Mouse (Mus musculus) heart, embryonic 14.5 days (tissue): ENCODE results near the gene Myoz1. TPM values are rescaled to one million over a fixed set of nuclear protein-coding genes. Genes with fewer than 3 reads are reported as not detected.

Experiments used
- ATAC-seq: fragments of 200-750 bp; cut with Nextera tagmentation; 2 replicates; pipeline ENCODE4 v1.8.0; 2017; ENCODE audit warnings: low read depth, moderate TSS enrichment; ENCODE audit not compliant: insufficient number of reproducible peaks, insufficient read depth, low FRiP score
- H3K27ac ChIP-seq, 2 experiments: fragments of 200-500 bp in 1 of 2; fragments of 300-500 bp in 1 of 2; sonication (generic) in 1 of 2; replicated peaks in 1 of 2; 2 replicates each; pipeline ENCODE4 v1.5.1; 2012 to 2014; ENCODE audit warnings: low read depth in 2 of 2, low read length in 2 of 2, control low read depth in 1 of 2, mild to moderate bottlenecking in 1 of 2, mixed read lengths in 1 of 2; ENCODE audit not compliant: control insufficient read depth in 1 of 2, insufficient read depth in 1 of 2
- H3K27me3 ChIP-seq: fragments of 300-500 bp; sonication (generic); 2 replicates; pipeline ENCODE4 v1.6.1; 2014; ENCODE audit warnings: mild to moderate bottlenecking, low read length, control low read depth; ENCODE audit not compliant: control insufficient read depth, insufficient read depth
- H3K36me3 ChIP-seq: fragments of 300-500 bp; sonication (generic); 2 replicates; pipeline ENCODE4 v1.6.1; 2014; ENCODE audit warnings: mild to moderate bottlenecking, control low read depth, low read length, mixed read lengths; ENCODE audit not compliant: control insufficient read depth, insufficient read depth
- H3K4me1 ChIP-seq, 2 experiments: fragments of 200-500 bp in 1 of 2; fragments of 300-500 bp in 1 of 2; sonication (generic) in 1 of 2; 2 replicates each; pipeline ENCODE4 v1.6.1; 2012 to 2014; ENCODE audit warnings: low read length in 2 of 2, control low read depth in 1 of 2, mixed read lengths in 1 of 2; ENCODE audit not compliant: control insufficient read depth in 2 of 2, insufficient read depth in 2 of 2
- H3K4me2 ChIP-seq: fragments of 300-500 bp; sonication (generic); 2 replicates; pipeline ENCODE4 v1.6.1; 2014; ENCODE audit warnings: mild to moderate bottlenecking, low read length
- H3K4me3 ChIP-seq, 2 experiments: fragments of 200-500 bp in 1 of 2; fragments of 300-500 bp in 1 of 2; sonication (generic) in 1 of 2; 2 replicates each; pipeline ENCODE4 v1.5.1; 2012 to 2014; ENCODE audit warnings: low read length in 2 of 2, mild to moderate bottlenecking in 2 of 2, control low read depth in 1 of 2, low read depth in 1 of 2, moderate library complexity in 1 of 2; ENCODE audit not compliant: control insufficient read depth in 1 of 2, insufficient read depth in 1 of 2
- H3K9ac ChIP-seq: fragments of 300-500 bp; sonication (generic); 2 replicates; pipeline ENCODE4 v1.6.1; 2014; ENCODE audit warnings: mild to moderate bottlenecking, low read length
- H3K9me3 ChIP-seq: fragments of 300-500 bp; sonication (generic); 2 replicates; pipeline ENCODE4 v1.6.1; 2016; ENCODE audit warnings: low read length, control low read depth; ENCODE audit not compliant: control insufficient read depth
- WGBS: fragments of 180-500 bp; shearing (Covaris S2); extraction: QIAGEN DNeasy Blood & Tissue Kit; methylation state at CpG from one replicate; pipeline ENCODE4 v1.1.7; 2014; 5-methylcytosine and 5-hydroxymethylcytosine counted together
- polyA plus RNA-seq: library from polyadenylated mRNA; unstranded; fragments of >200 nt; fragmentation: Nextera tagmentation; extraction: Ambion mirVana; gene quantifications from 2 replicates; pipeline ENCODE4 v1.2.1, GENCODE M21; 2014

The Myoz1 gene
- polyA plus RNA-seq, 1 experiment from 2014 or later: 20.2 TPM

- Histone ChIP-seq H3K9ac (no peak overlapping the region), H3K27ac (no peak overlapping the region), H3K4me2 (no peak overlapping the region), H3K36me3 (no peaks in the 10 kb centered on the region), H3K27me3 (no peaks in the 10 kb centered on the region), H3K4me3 (no peak overlapping the region), H3K9me3 (no peaks in the 10 kb centered on the region), H3K4me1 (peaks cover 0 to 14% of the 10 kb centered on the region in 2 experiments; a peak in 2 of 4 replicates)
- no peak for ATAC-seq
Measured at GRCm38 (mm10) chr14:20619131-20619530, 37.2 kb downstream of the Myoz1 start.

- Histone ChIP-seq H3K36me3 (no peaks in the 10 kb centered on the region), H3K27me3 (no peaks in the 10 kb centered on the region), H3K9me3 (no peaks in the 10 kb centered on the region), H3K4me3 (no peak overlapping the region), H3K4me2 (no peak overlapping the region), H3K27ac (peak overlapping the region in 1 of 2 experiments; percentile 41; a peak in 1 of 4 replicates), H3K9ac (peak overlapping the region; percentile 34; the same call in 1 of the 2 replicates), H3K4me1 (peaks cover 0 to 14% of the 10 kb centered on the region in 2 experiments; a peak in 2 of 4 replicates)
- ATAC-seq: no peak
- 61% methylated on average over 5 of the region's 5 CpGs for WGBS
Measured at GRCm38 (mm10) chr14:20618211-20618610, 38.1 kb downstream of the Myoz1 start.

- H3K4me3 ChIP-seq: no peak overlapping the region
- no peak overlapping the region for H3K27ac ChIP-seq
- no peak overlapping the region; the same call in 1 of the 2 replicates for H3K9ac ChIP-seq
- H3K36me3 ChIP-seq: no peaks in the 10 kb centered on the region
- WGBS: 8% methylated on average over 2 of the region's 2 CpGs
- no peaks in the 10 kb centered on the region for H3K9me3 ChIP-seq
- no peak overlapping the region for H3K4me2 ChIP-seq
- no peaks in the 10 kb centered on the region for H3K27me3 ChIP-seq
- no peak for ATAC-seq
- H3K4me1 ChIP-seq: peaks cover 0 to 14% of the 10 kb centered on the region in 2 experiments; a peak in 2 of 4 replicates
Measured at GRCm38 (mm10) chr14:20616421-20616820, 39.9 kb downstream of the Myoz1 start.

GRCm38 (mm10) chr14:20615075-20615474, 41.3 kb downstream of the Myoz1 start:
- no peaks in the 10 kb centered on the region for H3K36me3 ChIP-seq
- H3K4me2 ChIP-seq: no peak overlapping the region
- no peaks in the 10 kb centered on the region for H3K27me3 ChIP-seq
- peaks cover 0 to 15% of the 10 kb centered on the region in 2 experiments; a peak in 2 of 4 replicates for H3K4me1 ChIP-seq
- H3K9ac ChIP-seq: no peak overlapping the region
- H3K9me3 ChIP-seq: no peaks in the 10 kb centered on the region
- H3K4me3 ChIP-seq: no peak overlapping the region
- ATAC-seq: no peak
- H3K27ac ChIP-seq: no peak overlapping the region
- 93% methylated on average over 2 of the region's 2 CpGs for WGBS

- Histone ChIP-seq H3K4me1 (peaks cover 4 to 24% of the 10 kb centered on the region in 2 experiments), H3K9ac (no peak overlapping the region), H3K9me3 (no peaks in the 10 kb centered on the region), H3K4me2 (no peak overlapping the region), H3K36me3 (no peaks in the 10 kb centered on the region), H3K4me3 (no peak overlapping the region), H3K27me3 (no peaks in the 10 kb centered on the region), H3K27ac (no peak overlapping the region)
- no peak for ATAC-seq
- 82% methylated on average over 1 of the region's 1 CpGs for WGBS
Measured at GRCm38 (mm10) chr14:20612820-20613219, 43.5 kb downstream of the Myoz1 start.

- H3K36me3 ChIP-seq: peaks cover 7% of the 10 kb centered on the region; the same call in 1 of the 2 replicates
- WGBS: 32% methylated on average over 4 of the region's 4 CpGs
- H3K27me3 ChIP-seq: no peaks in the 10 kb centered on the region
- 0 out of 2 replicates have a peak overlapping the region, but pooled peaks have one; percentile 18 for H3K9ac ChIP-seq
- H3K27ac ChIP-seq: peak overlapping the region; percentile 73 to 94
- H3K4me1 ChIP-seq: peaks cover 4 to 17% of the 10 kb centered on the region in 2 experiments
- ATAC-seq: peak; percentile 72
- H3K9me3 ChIP-seq: no peaks in the 10 kb centered on the region
- H3K4me3 ChIP-seq: no peak overlapping the region; a peak in 1 of 4 replicates
- H3K4me2 ChIP-seq: peak overlapping the region; percentile 63
Measured at GRCm38 (mm10) chr14:20610146-20610545, 46.2 kb downstream of the Myoz1 start.

- no peak for ATAC-seq
- no peaks in the 10 kb centered on the region for H3K27me3 ChIP-seq
- H3K36me3 ChIP-seq: peaks cover 7% of the 10 kb centered on the region; the same call in 1 of the 2 replicates
- peak overlapping the region; percentile 63 for H3K4me2 ChIP-seq
- peaks cover 4 to 17% of the 10 kb centered on the region in 2 experiments for H3K4me1 ChIP-seq
- peak overlapping the region; percentile 66 to 94 for H3K27ac ChIP-seq
- 32% methylated on average over 3 of the region's 3 CpGs for WGBS
- H3K9me3 ChIP-seq: no peaks in the 10 kb centered on the region
- H3K4me3 ChIP-seq: no peak overlapping the region; a peak in 1 of 4 replicates
- peak overlapping the region; percentile 18; the same call in 1 of the 2 replicates for H3K9ac ChIP-seq
Measured at GRCm38 (mm10) chr14:20609519-20609918, 46.8 kb downstream of the Myoz1 start.
